Mouse (Mus musculus): ENCODE results near the gene Kcnk4. TPM values are rescaled to one million over a fixed set of nuclear protein-coding genes. Genes with fewer than 3 reads are reported as not detected.
"Not testable (repeated sequence)": the region's sequence is repeated elsewhere in the genome, so short reads cannot be mapped to it uniquely, and the experiment has no call there.

Kcnk4 gene
- polyA plus RNA-seq, 1 experiment from 2014 or later: 0.95 TPM

DNA sequence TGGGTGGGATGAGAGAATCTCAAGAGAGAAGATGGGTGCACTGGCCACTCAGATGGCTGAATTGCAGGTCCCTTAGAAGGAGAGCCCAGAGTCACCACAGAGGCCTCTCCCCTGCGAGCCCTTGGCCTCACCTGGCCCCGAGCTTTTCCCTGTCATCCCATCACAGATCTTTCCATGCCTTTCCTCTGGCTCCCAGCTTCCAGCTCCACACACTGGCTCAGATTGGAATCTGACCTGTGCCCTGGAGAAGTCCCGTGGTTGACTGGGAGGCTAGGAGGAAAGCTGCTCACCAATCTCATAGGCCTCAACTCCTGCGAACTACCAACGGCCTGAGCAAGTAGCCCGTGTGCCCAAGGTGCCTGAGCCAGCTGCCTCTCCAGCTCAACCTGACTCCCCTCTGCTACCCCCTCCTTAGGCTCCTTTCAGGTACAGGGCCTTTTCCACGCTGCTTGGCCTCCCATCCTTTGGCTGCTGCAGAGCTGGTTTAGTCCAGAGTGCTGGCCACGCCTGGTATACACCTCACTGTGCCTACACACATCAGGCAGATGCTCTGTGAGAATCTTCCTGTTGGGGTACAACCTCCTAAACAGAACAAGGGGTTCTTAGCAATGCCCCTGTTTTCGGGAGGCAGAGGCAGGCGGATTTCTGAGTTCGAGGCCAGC is 28.7 kb downstream of the Kcnk4 start:
- Histone ChIP-seq H3K27ac (ENCODE audit: low read length) (no peak overlapping the region), H3K9ac (ENCODE audit: low read length) (no peak overlapping the region), H3K4me3 (ENCODE audit: low read length) (no peak overlapping the region), H3K36me3 (ENCODE audit: control insufficient read depth, insufficient read depth) (peaks cover 10% of the 10 kb centered on the region), H3K27me3 (ENCODE audit: control insufficient read depth, insufficient read depth, low read length) (no peaks in the 10 kb centered on the region), H3K4me1 (ENCODE audit: control insufficient read depth, insufficient read depth, low read length) (peaks cover 15% of the 10 kb centered on the region), H3K9me3 (replicated peaks; ENCODE audit: control insufficient read depth, low read length) (no peaks in the 10 kb centered on the region), H3K4me2 (ENCODE audit: low read depth, low read length) (no peak overlapping the region)
- WGBS: 92% methylated on average over 11 of the region's 11 CpGs
- ATAC-seq (replicated peaks; ENCODE audit: extremely low read depth, insufficient read depth, low FRiP score): no peak

GRCm38 (mm10) chr19:6904846-6905245 is 29.5 kb downstream of the Kcnk4 start:
- ATAC-seq (replicated peaks; ENCODE audit: extremely low read depth, insufficient read depth, low FRiP score): no peak
- no peaks in the 10 kb centered on the region for H3K27me3 ChIP-seq (ENCODE audit: control insufficient read depth, insufficient read depth, low read length)
- H3K4me3 ChIP-seq (ENCODE audit: low read length): no peak overlapping the region
- 73% methylated on average over 2 of the region's 2 CpGs for WGBS
- no peak overlapping the region for H3K27ac ChIP-seq (ENCODE audit: low read length)
- no peak overlapping the region for H3K9ac ChIP-seq (ENCODE audit: low read length)
- H3K9me3 ChIP-seq (replicated peaks; ENCODE audit: control insufficient read depth, low read length): no peaks in the 10 kb centered on the region
- H3K4me2 ChIP-seq (ENCODE audit: low read depth, low read length): no peak overlapping the region
- H3K36me3 ChIP-seq (ENCODE audit: control insufficient read depth, insufficient read depth): peaks cover 10% of the 10 kb centered on the region
- H3K4me1 ChIP-seq (ENCODE audit: control insufficient read depth, insufficient read depth, low read length): peaks cover 15% of the 10 kb centered on the region

- H3K4me1 ChIP-seq (ENCODE audit: control insufficient read depth, insufficient read depth, low read length): peaks cover 7% of the 10 kb centered on the region
- no peak overlapping the region for H3K27ac ChIP-seq (ENCODE audit: low read length)
- H3K4me3 ChIP-seq (ENCODE audit: low read length): no peak overlapping the region
- no peaks in the 10 kb centered on the region for H3K27me3 ChIP-seq (ENCODE audit: control insufficient read depth, insufficient read depth, low read length)
- H3K9ac ChIP-seq (ENCODE audit: low read length): no peak overlapping the region
- H3K9me3 ChIP-seq (replicated peaks; ENCODE audit: control insufficient read depth, low read length): no peaks in the 10 kb centered on the region
- H3K36me3 ChIP-seq (ENCODE audit: control insufficient read depth, insufficient read depth): peaks cover 10% of the 10 kb centered on the region
- ATAC-seq (replicated peaks; ENCODE audit: extremely low read depth, insufficient read depth, low FRiP score): no peak
- WGBS: 83% methylated on average over 1 of the region's 1 CpGs
- H3K4me2 ChIP-seq (ENCODE audit: low read depth, low read length): no peak overlapping the region
Measured at GRCm38 (mm10) chr19:6903031-6903430, 31.3 kb downstream of the Kcnk4 start.

GRCm38 (mm10) chr19:6899641-6900040 is 34.7 kb downstream of the Kcnk4 start:
- WGBS: 82% methylated on average over 4 of the region's 4 CpGs
- Histone ChIP-seq H3K4me3 (ENCODE audit: low read length) (no peak overlapping the region), H3K36me3 (ENCODE audit: control insufficient read depth, insufficient read depth) (no peaks in the 10 kb centered on the region), H3K9me3 (replicated peaks; ENCODE audit: control insufficient read depth, low read length) (no peaks in the 10 kb centered on the region), H3K27ac (ENCODE audit: low read length) (no peak overlapping the region), H3K9ac (ENCODE audit: low read length) (no peak overlapping the region), H3K4me2 (ENCODE audit: low read depth, low read length) (no peak overlapping the region), H3K4me1 (ENCODE audit: control insufficient read depth, insufficient read depth, low read length) (no peaks in the 10 kb centered on the region), H3K27me3 (ENCODE audit: control insufficient read depth, insufficient read depth, low read length) (no peaks in the 10 kb centered on the region)
- ATAC-seq (replicated peaks; ENCODE audit: extremely low read depth, insufficient read depth, low FRiP score): no peak

GRCm38 (mm10) chr19:6895608-6896305 is 38.6 kb downstream of the Kcnk4 start:
- WGBS: 75% methylated on average over 18 of the region's 18 CpGs
- H3K27me3 ChIP-seq (ENCODE audit: control insufficient read depth, insufficient read depth, low read length); H3K9me3 ChIP-seq (replicated peaks; ENCODE audit: control insufficient read depth, low read length); H3K27ac ChIP-seq (ENCODE audit: low read length); H3K36me3 ChIP-seq (ENCODE audit: control insufficient read depth, insufficient read depth); ATAC-seq (replicated peaks; ENCODE audit: extremely low read depth, insufficient read depth, low FRiP score); H3K4me3 ChIP-seq (ENCODE audit: low read length); H3K9ac ChIP-seq (ENCODE audit: low read length); H3K4me2 ChIP-seq (ENCODE audit: low read depth, low read length); H3K4me1 ChIP-seq (ENCODE audit: control insufficient read depth, insufficient read depth, low read length): not testable (repeated sequence)

- ATAC-seq (replicated peaks; ENCODE audit: extremely low read depth, insufficient read depth, low FRiP score): no peak
- 90% methylated on average over 14 of the region's 14 CpGs for WGBS
- Histone ChIP-seq H3K9me3 (replicated peaks; ENCODE audit: control insufficient read depth, low read length) (no peaks in the 10 kb centered on the region), H3K36me3 (ENCODE audit: control insufficient read depth, insufficient read depth) (no peaks in the 10 kb centered on the region), H3K27ac (ENCODE audit: low read length) (no peak overlapping the region), H3K4me3 (ENCODE audit: low read length) (no peak overlapping the region), H3K9ac (ENCODE audit: low read length) (no peak overlapping the region), H3K4me1 (ENCODE audit: control insufficient read depth, insufficient read depth, low read length) (no peaks in the 10 kb centered on the region), H3K27me3 (ENCODE audit: control insufficient read depth, insufficient read depth, low read length) (no peaks in the 10 kb centered on the region), H3K4me2 (ENCODE audit: low read depth, low read length) (no peak overlapping the region)
Measured at GRCm38 (mm10) chr19:6893731-6894451, 40.4 kb downstream of the Kcnk4 start.

DNA sequence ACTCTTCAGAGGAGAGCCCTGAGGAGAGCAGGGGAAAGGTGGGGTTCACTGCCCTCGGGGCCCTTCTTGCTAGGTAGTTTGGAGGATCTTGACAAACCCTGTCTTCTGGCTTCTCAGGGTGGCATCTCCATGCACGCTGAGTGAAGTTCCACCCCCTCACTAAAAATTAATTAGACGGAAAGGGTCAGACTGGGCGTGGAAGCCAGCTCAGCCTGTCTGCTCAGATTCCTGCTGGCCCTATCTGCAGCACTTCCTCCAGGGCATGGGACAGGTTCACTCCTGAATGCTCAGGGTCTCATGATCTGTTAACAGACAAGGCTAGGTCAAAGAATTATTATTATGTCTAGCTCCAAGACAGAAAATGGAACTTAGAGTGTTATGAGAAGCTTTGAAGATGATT is 41.8 kb downstream of the Kcnk4 start:
- no peak overlapping the region for H3K9ac ChIP-seq (ENCODE audit: low read length)
- no peak for ATAC-seq (replicated peaks; ENCODE audit: extremely low read depth, insufficient read depth, low FRiP score)
- H3K9me3 ChIP-seq (replicated peaks; ENCODE audit: control insufficient read depth, low read length): no peaks in the 10 kb centered on the region
- H3K27me3 ChIP-seq (ENCODE audit: control insufficient read depth, insufficient read depth, low read length): no peaks in the 10 kb centered on the region
- H3K27ac ChIP-seq (ENCODE audit: low read length): no peak overlapping the region
- H3K4me1 ChIP-seq (ENCODE audit: control insufficient read depth, insufficient read depth, low read length): no peaks in the 10 kb centered on the region
- no peak overlapping the region for H3K4me2 ChIP-seq (ENCODE audit: low read depth, low read length)
- H3K36me3 ChIP-seq (ENCODE audit: control insufficient read depth, insufficient read depth): no peaks in the 10 kb centered on the region
- WGBS: 55% methylated on average over 4 of the region's 4 CpGs
- H3K4me3 ChIP-seq (ENCODE audit: low read length): no peak overlapping the region

DNA sequence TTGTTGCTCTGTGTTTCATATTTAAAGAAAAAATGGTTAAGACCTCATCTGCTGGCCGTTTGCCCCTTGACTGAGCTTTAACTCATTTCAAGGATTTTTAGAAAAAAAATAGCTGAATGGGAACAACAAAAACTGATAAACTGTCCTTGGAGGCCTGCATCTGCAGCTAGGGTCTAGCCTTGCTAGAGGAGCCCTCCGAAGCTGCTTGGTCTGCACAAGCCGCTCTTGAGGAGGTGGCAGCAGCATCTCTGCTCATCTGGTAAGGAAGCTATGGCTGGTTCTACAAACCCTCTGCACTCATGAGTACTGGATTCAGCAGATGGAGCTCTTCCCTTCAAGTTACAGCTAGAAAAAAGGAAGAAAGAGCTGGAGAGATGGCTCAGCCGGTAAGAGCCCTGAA is 56.4 kb downstream of the Kcnk4 start:
- no peak for ATAC-seq (replicated peaks; ENCODE audit: extremely low read depth, insufficient read depth, low FRiP score)
- Histone ChIP-seq H3K36me3 (ENCODE audit: control insufficient read depth, insufficient read depth) (no peaks in the 10 kb centered on the region), H3K9ac (ENCODE audit: low read length) (no peak overlapping the region), H3K4me1 (ENCODE audit: control insufficient read depth, insufficient read depth, low read length) (no peaks in the 10 kb centered on the region), H3K4me3 (ENCODE audit: low read length) (no peak overlapping the region), H3K27ac (ENCODE audit: low read length) (no peak overlapping the region), H3K4me2 (ENCODE audit: low read depth, low read length) (no peak overlapping the region), H3K27me3 (ENCODE audit: control insufficient read depth, insufficient read depth, low read length) (no peaks in the 10 kb centered on the region), H3K9me3 (replicated peaks; ENCODE audit: control insufficient read depth, low read length) (no peaks in the 10 kb centered on the region)
- WGBS: 83% methylated on average over 4 of the region's 4 CpGs

- ATAC-seq (replicated peaks; ENCODE audit: extremely low read depth, insufficient read depth, low FRiP score): no peak
- Histone ChIP-seq H3K9ac (ENCODE audit: low read length) (no peak overlapping the region), H3K4me2 (ENCODE audit: low read depth, low read length) (no peak overlapping the region), H3K9me3 (replicated peaks; ENCODE audit: control insufficient read depth, low read length) (no peaks in the 10 kb centered on the region), H3K27me3 (ENCODE audit: control insufficient read depth, insufficient read depth, low read length) (no peaks in the 10 kb centered on the region), H3K4me1 (ENCODE audit: control insufficient read depth, insufficient read depth, low read length) (no peaks in the 10 kb centered on the region), H3K27ac (ENCODE audit: low read length) (no peak overlapping the region), H3K4me3 (ENCODE audit: low read length) (no peak overlapping the region), H3K36me3 (ENCODE audit: control insufficient read depth, insufficient read depth) (no peaks in the 10 kb centered on the region)
Measured at GRCm38 (mm10) chr19:6876799-6877198, 57.5 kb downstream of the Kcnk4 start.

All from heart, embryonic 16.5 days (tissue).